ENCODE assay signal across 15 mouse cellular contexts in the genomic region with DNA sequence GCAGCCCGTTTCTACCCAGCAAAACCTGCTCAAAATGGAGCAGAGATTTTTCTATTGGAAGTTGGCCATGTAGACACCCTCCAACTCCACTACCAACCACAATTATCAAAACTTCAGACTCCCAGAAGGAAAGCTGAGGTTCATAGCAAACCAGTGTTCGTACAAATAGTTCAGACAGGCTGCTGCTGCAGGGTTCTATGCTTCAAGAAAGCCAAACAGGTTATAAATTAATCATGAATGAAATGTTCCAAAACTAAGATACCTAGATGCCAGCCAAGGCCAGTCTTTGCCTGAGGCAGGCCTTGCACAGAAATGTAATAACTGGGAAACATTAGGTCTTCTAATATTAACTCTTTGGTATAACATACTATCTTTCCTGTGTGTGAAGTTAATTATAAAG.
"Had no signal": no experiment of that assay in that cellular context is flagged by ENCODE, and none has a peak within 500 bp of the region (broad histone marks: within the 10 kb centered on the region; RNA-seq: fewer than 3 reads in every experiment).

No protein-coding gene starts in this region.

- ATAC-seq: intestine, embryonic 16.5 days; lung, postnatal 0 days had no signal

- H3K4me1 ChIP-seq: limb, embryonic 12.5 days; liver, embryonic 15.5 days; midbrain, embryonic 10.5 days; neural tube, embryonic 15.5 days had no signal

- H3K9me3 ChIP-seq: limb, embryonic 12.5 days; liver, embryonic 15.5 days; midbrain, embryonic 10.5 days; neural tube, embryonic 15.5 days had no signal

- DNase-seq: layer of hippocampus, postnatal 36 days; liver; lung, adult 2 months; lung, postnatal 36 days; midbrain, embryonic 14.5 days; right cerebral cortex, adult 18-20 months; thymus, postnatal 4 days had no signal

- H3K27ac ChIP-seq: limb, embryonic 12.5 days; liver, embryonic 15.5 days; midbrain, embryonic 10.5 days; neural tube, embryonic 15.5 days; stomach, postnatal 0 days had no signal

- H3K36me3 ChIP-seq: limb, embryonic 12.5 days; liver, embryonic 15.5 days; midbrain, embryonic 10.5 days; neural tube, embryonic 15.5 days had no signal

- H3K4me2 ChIP-seq: limb, embryonic 12.5 days; liver, embryonic 15.5 days; neural tube, embryonic 15.5 days had no signal

- H3K4me3 ChIP-seq: limb, embryonic 12.5 days; liver, embryonic 15.5 days; midbrain, embryonic 10.5 days; myocyte; neural tube, embryonic 15.5 days had no signal

- H3K9ac ChIP-seq: limb, embryonic 12.5 days; liver, embryonic 15.5 days; neural tube, embryonic 15.5 days had no signal

- H3K27me3 ChIP-seq: limb, embryonic 12.5 days; liver, embryonic 15.5 days; neural tube, embryonic 15.5 days had no signal
